Mouse (Mus musculus) NIH3T3 (cell line): Measurements from ENCODE around the gene Gjb4.

ENCODE experiments used
- DNase-seq: peaks from one replicate; pipeline ENCODE4 v3.0.0-alpha.2; 2012; ENCODE audit warnings: low read depth

Gene Gjb4

DNA sequence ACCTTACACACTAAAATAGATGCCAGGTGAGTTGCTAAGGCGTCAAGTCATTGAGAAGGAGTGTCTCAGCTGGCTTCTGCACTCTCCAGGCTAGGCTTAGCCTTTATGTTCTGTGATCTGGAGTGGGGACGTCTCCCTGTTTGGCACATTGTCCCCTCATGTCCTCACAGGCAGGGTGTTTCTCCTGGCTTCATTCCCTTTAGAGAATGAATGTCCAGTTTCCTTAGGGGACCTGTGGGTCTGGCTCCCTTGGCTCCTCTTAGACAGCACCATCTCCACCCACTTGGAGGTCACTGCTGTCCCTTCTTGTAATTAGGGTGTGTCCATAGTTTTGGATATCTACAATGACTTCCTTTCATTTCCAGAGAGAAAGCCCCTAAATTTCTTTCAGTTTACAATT is 47.0 kb downstream of the Gjb4 start:
- DNase-seq: no peak

DNA sequence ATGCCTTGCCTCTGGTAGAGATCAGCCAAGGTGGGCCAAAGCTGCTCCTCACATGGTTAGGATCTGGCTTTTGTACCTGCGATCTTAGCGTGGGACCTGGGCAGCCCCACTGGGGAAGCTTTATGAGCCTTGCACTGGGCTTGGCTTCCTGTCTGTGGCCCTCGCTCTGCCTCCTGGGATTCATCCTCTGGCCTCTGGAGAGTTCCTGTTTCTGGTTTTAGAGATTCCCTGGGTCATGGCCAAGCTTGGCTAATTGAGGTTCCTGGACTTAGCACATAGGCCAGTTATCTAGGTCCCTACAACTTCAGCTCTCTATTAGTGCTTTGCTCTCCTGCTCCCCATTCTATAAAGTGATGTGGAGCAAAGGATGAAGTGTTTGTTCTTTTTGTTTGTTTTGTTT is 50.1 kb downstream of the Gjb4 start:
- DNase-seq: no peak
